In genomic region chr2:168424277-168425099, GRCm38 (mm10) we compare ENCODE assay signal across 12 mouse cellular contexts.
A peak's percentile ranks its signal among the peaks of the same experiment; 100 is the strongest.
DNase-seq lines count a peak whose midpoint lies in the region; ATAC-seq and TF ChIP-seq lines count a peak whose summit lies in the region.
"Had no signal": no experiment of that assay in that cellular context is flagged by ENCODE, and none has a peak within 500 bp of the region (broad histone marks: within the 10 kb centered on the region; RNA-seq: fewer than 3 reads in every experiment).

No protein-coding gene starts in this region.

- no peak overlapping the region for H3K27ac ChIP-seq in hindbrain, embryonic 15.5 days (replicated peaks)
- H3K27ac ChIP-seq in hindbrain, embryonic 12.5 days: no peak overlapping the region
- H3K27ac ChIP-seq in intestine, embryonic 15.5 days: peak overlapping the region; percentile 42
- no peak overlapping the region for H3K27ac ChIP-seq in midbrain, postnatal 0 days (ENCODE audit: low read depth, low read length)
- H3K27ac ChIP-seq: gastrocnemius, adult 2 months had no signal

- H3K9ac ChIP-seq in hindbrain, embryonic 15.5 days: no peak overlapping the region
- no peak overlapping the region for H3K9ac ChIP-seq in hindbrain, embryonic 12.5 days
- no peak overlapping the region for H3K9ac ChIP-seq in intestine, embryonic 15.5 days
- H3K9ac ChIP-seq in midbrain, postnatal 0 days (replicated peaks; ENCODE audit: low read length, poor library complexity, severe bottlenecking): no peak overlapping the region

- TF ChIP-seq CTCF in lung, adult 2 months (IDR thresholded peaks at IDR 0.05; ENCODE audit: insufficient read depth, low read length): no peak
- TF ChIP-seq CTCF in midbrain, postnatal 0 days (IDR thresholded peaks at IDR 0.05): no peak

- H3K4me3 ChIP-seq in hindbrain, embryonic 15.5 days: no peak overlapping the region
- no peak overlapping the region for H3K4me3 ChIP-seq in hindbrain, embryonic 12.5 days
- no peak overlapping the region for H3K4me3 ChIP-seq in lung, adult 2 months (replicated peaks; ENCODE audit: extremely low read depth, low read depth, low read length)
- no peak overlapping the region for H3K4me3 ChIP-seq in intestine, embryonic 15.5 days (replicated peaks)
- no peak overlapping the region for H3K4me3 ChIP-seq in midbrain, postnatal 0 days (ENCODE audit: low read depth, low read length)
- H3K4me3 ChIP-seq: gastrocnemius, adult 2 months had no signal

- H3K4me2 ChIP-seq in hindbrain, embryonic 15.5 days: no peak overlapping the region
- H3K4me2 ChIP-seq in hindbrain, embryonic 12.5 days (replicated peaks): no peak overlapping the region
- 0 out of 2 replicates have a peak overlapping the region, but pooled peaks have one; percentile 11 for H3K4me2 ChIP-seq in intestine, embryonic 15.5 days (replicated peaks)
- no peak overlapping the region for H3K4me2 ChIP-seq in midbrain, postnatal 0 days (ENCODE audit: low read depth, low read length, poor library complexity, severe bottlenecking)
- H3K4me2 ChIP-seq: liver, embryonic 11.5 days; midbrain, embryonic 11.5 days had no signal

- peak; percentile 61; the same call in 1 of the 2 replicates for ATAC-seq in hindbrain, embryonic 15.5 days (ENCODE audit: low FRiP score, low read depth)
- no peak for ATAC-seq in hindbrain, embryonic 12.5 days (ENCODE audit: low FRiP score)
- peak; percentile 28; the same call in 1 of the 2 replicates for ATAC-seq in intestine, embryonic 15.5 days
- ATAC-seq in midbrain, postnatal 0 days (ENCODE audit: low FRiP score): no peak

- intact Hi-C loops in heart, postnatal 14 days (cut with DNase I): loop anchor here (5.0 kb wide), 1 partner anchor 157 kb away; no protein-coding TSS in a partner anchor

- no peaks in the 10 kb centered on the region for H3K9me3 ChIP-seq in hindbrain, embryonic 15.5 days
- peaks cover 4% of the 10 kb centered on the region for H3K9me3 ChIP-seq in hindbrain, embryonic 12.5 days (replicated peaks)
- no peaks in the 10 kb centered on the region for H3K9me3 ChIP-seq in intestine, embryonic 15.5 days
- no peaks in the 10 kb centered on the region for H3K9me3 ChIP-seq in midbrain, postnatal 0 days (ENCODE audit: low read length)

- H3K4me1 ChIP-seq in hindbrain, embryonic 15.5 days (replicated peaks): peaks cover 11% of the 10 kb centered on the region
- no peaks in the 10 kb centered on the region; the same call in 1 of the 2 replicates for H3K4me1 ChIP-seq in hindbrain, embryonic 12.5 days
- no peaks in the 10 kb centered on the region for H3K4me1 ChIP-seq in lung, adult 2 months (ENCODE audit: control insufficient read depth, insufficient read depth, low read length)
- H3K4me1 ChIP-seq in intestine, embryonic 15.5 days (replicated peaks): 0 out of 2 replicates have a peak, but pooled peaks cover 5% of the 10 kb centered on the region
- 0 out of 2 replicates have a peak, but pooled peaks cover 4% of the 10 kb centered on the region for H3K4me1 ChIP-seq in midbrain, postnatal 0 days (ENCODE audit: insufficient read depth, low read length)

- DNase-seq in lung, postnatal 4 days: peak; percentile 18 to 45
- no peak for DNase-seq in lung, adult 2 months
- DNase-seq in right cerebral cortex, postnatal 4 days: peak; percentile 32
- no peak for DNase-seq in heart, postnatal 14 days
- no peak for DNase-seq in midbrain, postnatal 0 days (ENCODE audit: low spot score)
- DNase-seq: gastrocnemius, adult 2 months; heart, postnatal 36 days had no signal

- no peaks in the 10 kb centered on the region for H3K36me3 ChIP-seq in hindbrain, embryonic 15.5 days
- no peaks in the 10 kb centered on the region for H3K36me3 ChIP-seq in hindbrain, embryonic 12.5 days
- no peaks in the 10 kb centered on the region for H3K36me3 ChIP-seq in intestine, embryonic 15.5 days
- no peaks in the 10 kb centered on the region for H3K36me3 ChIP-seq in midbrain, postnatal 0 days (ENCODE audit: insufficient read depth, low read length)

- no peaks in the 10 kb centered on the region for H3K27me3 ChIP-seq in hindbrain, embryonic 15.5 days
- H3K27me3 ChIP-seq in hindbrain, embryonic 12.5 days: peaks cover 9% of the 10 kb centered on the region
- no peaks in the 10 kb centered on the region for H3K27me3 ChIP-seq in intestine, embryonic 15.5 days (replicated peaks)
- H3K27me3 ChIP-seq in midbrain, postnatal 0 days (ENCODE audit: insufficient read depth, low read length): no peaks in the 10 kb centered on the region

- no peak for TF ChIP-seq POLR2A in lung, adult 2 months (IDR thresholded peaks at IDR 0.05; ENCODE audit: borderline replicate concordance, extremely low read depth, low read depth, low read length)

- 49% methylated on average over 20 of the region's 20 CpGs for WGBS in hindbrain, embryonic 15.5 days
- 74% methylated on average over 20 of the region's 20 CpGs for WGBS in hindbrain, embryonic 12.5 days
- WGBS in lung, adult 2 months: 63% methylated on average over 20 of the region's 20 CpGs
- WGBS in intestine, embryonic 15.5 days: 46% methylated on average over 20 of the region's 20 CpGs
- 55% methylated on average over 20 of the region's 20 CpGs for WGBS in midbrain, postnatal 0 days

Comparison
In these comparisons a context has a peak if more than half of its experiments do, and no peak if none do; other contexts are left out.
1. ATAC-seq: peak in hindbrain, embryonic 15.5 days (single experiment) and intestine, embryonic 15.5 days (single experiment); none in hindbrain, embryonic 12.5 days (single experiment) and midbrain, postnatal 0 days (single experiment).
2. DNase-seq: peak in lung, postnatal 4 days (2 of 2) and right cerebral cortex, postnatal 4 days (single experiment); none in lung, adult 2 months (single experiment), heart, postnatal 14 days (0 of 2) and midbrain, postnatal 0 days (single experiment).